Mouse (Mus musculus) neural tube, embryonic 15.5 days (tissue): ENCODE measurements around the gene Kif1bp. TPM values are rescaled to one million over a fixed set of nuclear protein-coding genes. Genes with fewer than 3 reads are reported as not detected.

Experiments used
- polyA plus RNA-seq: library from polyadenylated mRNA; unstranded; fragments of >200 nt; fragmentation: Nextera tagmentation; extraction: Ambion mirVana; gene quantifications from 2 replicates; pipeline ENCODE4 v1.2.1, GENCODE M21; 2015

The Kif1bp gene
- polyA plus RNA-seq, 1 experiment from 2014 or later: 75.5 TPM

Other genes starting within 250 kb of the Kif1bp start
- gene Hk1, start 198.5 kb downstream of the Kif1bp start, polyA plus RNA-seq: 134 and 146 TPM in 2 replicates
- 0.60 and 1.3 TPM in 2 replicates for gene Hkdc1, start 156.0 kb downstream of the Kif1bp start, polyA plus RNA-seq
- gene 4930507D05Rik, start 129.0 kb downstream of the Kif1bp start, polyA plus RNA-seq: 1.3 and 1.7 TPM in 2 replicates
- gene Supv3l1, start 128.7 kb downstream of the Kif1bp start, polyA plus RNA-seq: 19.9 and 20.9 TPM in 2 replicates
- 56.4 and 62.4 TPM in 2 replicates for gene Vps26a, start 91.7 kb downstream of the Kif1bp start, polyA plus RNA-seq
- gene Srgn, start 51.0 kb downstream of the Kif1bp start, polyA plus RNA-seq: 10.1 and 27.5 TPM in 2 replicates
- 12.0 and 14.3 TPM in 2 replicates for gene Ddx21, start 23.8 kb upstream of the Kif1bp start, polyA plus RNA-seq
- gene Ddx50, start 72.8 kb upstream of the Kif1bp start, polyA plus RNA-seq: 80.6 and 89.4 TPM in 2 replicates
- 3.2 and 3.3 TPM in 2 replicates for gene Stox1, start 147.7 kb upstream of the Kif1bp start, polyA plus RNA-seq
- 87.7 and 102 TPM in 2 replicates for gene Ccar1, start 213.8 kb upstream of the Kif1bp start, polyA plus RNA-seq